Mouse (Mus musculus) CH12F3 (cell line): ENCODE data around the gene Ugt1a5.

Experiments used
- in situ Hi-C: fragments of 300-500 bp; cut with MboI; formaldehyde crosslinking; loops from 2 replicates; pipeline ENCODE4 v1.14.3; 2020; ENCODE audit warnings: low sequenced_read_pairs

Ugt1a5 gene

GRCm38 (mm10) chr1:88235046-88235893 is 69.5 kb downstream of the Ugt1a5 start:
- in situ Hi-C loops: no loop called here

GRCm38 (mm10) chr1:88235894-88236415 is 70.1 kb downstream of the Ugt1a5 start:
- in situ Hi-C loops: no loop called here

- in situ Hi-C loops: no loop called here
Measured at GRCm38 (mm10) chr1:88237311-88237710, 71.5 kb downstream of the Ugt1a5 start.

GRCm38 (mm10) chr1:88238771-88239170 is 73.0 kb downstream of the Ugt1a5 start:
- in situ Hi-C loops: no loop called here

- in situ Hi-C loops: no loop called here
Measured at GRCm38 (mm10) chr1:88240072-88240471, 74.3 kb downstream of the Ugt1a5 start.

- in situ Hi-C loops: no loop called here
Measured at GRCm38 (mm10) chr1:88240579-88240978, 74.8 kb downstream of the Ugt1a5 start.

GRCm38 (mm10) chr1:88243861-88244260 is 78.0 kb downstream of the Ugt1a5 start:
- in situ Hi-C loops: no loop called here

- in situ Hi-C loops: no loop called here
Measured at GRCm38 (mm10) chr1:88245881-88246280, 80.1 kb downstream of the Ugt1a5 start.

GRCm38 (mm10) chr1:88246386-88246785 is 80.6 kb downstream of the Ugt1a5 start:
- in situ Hi-C loops: no loop called here

- in situ Hi-C loops: no loop called here
Measured at GRCm38 (mm10) chr1:88247660-88248059, 81.8 kb downstream of the Ugt1a5 start.

- in situ Hi-C loops: no loop called here
Measured at GRCm38 (mm10) chr1:88248658-88249057, 82.8 kb downstream of the Ugt1a5 start.

- in situ Hi-C loops: no loop called here
Measured at GRCm38 (mm10) chr1:88249596-88249995, 83.8 kb downstream of the Ugt1a5 start.

GRCm38 (mm10) chr1:88250023-88250422 is 84.2 kb downstream of the Ugt1a5 start:
- in situ Hi-C loops: no loop called here

GRCm38 (mm10) chr1:88253106-88253505 is 87.3 kb downstream of the Ugt1a5 start:
- in situ Hi-C loops: no loop called here

GRCm38 (mm10) chr1:88253540-88253939 is 87.7 kb downstream of the Ugt1a5 start:
- in situ Hi-C loops: no loop called here

- in situ Hi-C loops: no loop called here
Measured at GRCm38 (mm10) chr1:88254793-88255465, 89.1 kb downstream of the Ugt1a5 start.

- in situ Hi-C loops: no loop called here
Measured at GRCm38 (mm10) chr1:88255466-88255857, 89.7 kb downstream of the Ugt1a5 start.

- in situ Hi-C loops: no loop called here
Measured at GRCm38 (mm10) chr1:88255989-88256754, 90.4 kb downstream of the Ugt1a5 start.

- in situ Hi-C loops: no loop called here
Measured at GRCm38 (mm10) chr1:88256886-88257663, 91.3 kb downstream of the Ugt1a5 start.

GRCm38 (mm10) chr1:88257681-88258080 is 91.9 kb downstream of the Ugt1a5 start:
- in situ Hi-C loops: no loop called here
